Mouse (Mus musculus) heart, embryonic 13.5 days (tissue): ENCODE measurements around the gene Nfrkb. TPM values are rescaled to one million over a fixed set of nuclear protein-coding genes. Genes with fewer than 3 reads are reported as not detected.

ENCODE experiments used
- ATAC-seq: fragments of 200-750 bp; cut with Nextera tagmentation; 2 replicates; pipeline ENCODE4 v1.8.0; 2017; ENCODE audit warnings: moderate TSS enrichment; ENCODE audit not compliant: insufficient number of reproducible peaks, low FRiP score, low TSS enrichment; ENCODE audit errors: extremely low read depth
- H3K27ac ChIP-seq: fragments of 300-500 bp; sonication (generic); replicated peaks from 2 replicates; pipeline ENCODE4 v1.5.1; 2015; ENCODE audit warnings: moderate library complexity, mild to moderate bottlenecking, inconsistent platforms
- H3K27me3 ChIP-seq: fragments of 300-500 bp; sonication (generic); replicated peaks from 2 replicates; pipeline ENCODE4 v1.6.1; 2015; ENCODE audit warnings: mild to moderate bottlenecking, inconsistent platforms
- H3K36me3 ChIP-seq: fragments of 300-500 bp; sonication (generic); 2 replicates; pipeline ENCODE4 v1.6.1; 2015; ENCODE audit warnings: mild to moderate bottlenecking, inconsistent platforms
- H3K4me1 ChIP-seq: fragments of 300-500 bp; sonication (generic); 2 replicates; pipeline ENCODE4 v1.6.1; 2015; ENCODE audit warnings: inconsistent platforms
- H3K4me2 ChIP-seq: fragments of 300-500 bp; sonication (generic); 2 replicates; pipeline ENCODE4 v1.6.1; 2015; ENCODE audit warnings: inconsistent platforms, mild to moderate bottlenecking, moderate library complexity
- H3K4me3 ChIP-seq: fragments of 300-500 bp; sonication (generic); 2 replicates; pipeline ENCODE4 v1.5.1; 2015; ENCODE audit warnings: moderate library complexity, mild to moderate bottlenecking, inconsistent platforms
- H3K9ac ChIP-seq: fragments of 300-500 bp; sonication (generic); 2 replicates; pipeline ENCODE4 v1.6.1; 2015; ENCODE audit warnings: inconsistent platforms, mild to moderate bottlenecking, moderate library complexity
- H3K9me3 ChIP-seq: fragments of 300-500 bp; sonication (generic); 2 replicates; pipeline ENCODE4 v1.6.1; 2016; ENCODE audit warnings: inconsistent platforms
- WGBS: fragments of 180-500 bp; shearing (Covaris S2); methylation state at CpG from one replicate; pipeline ENCODE4 v1.1.7; 2015; ENCODE audit warnings: mixed read lengths; 5-methylcytosine and 5-hydroxymethylcytosine counted together
- polyA plus RNA-seq: library from polyadenylated mRNA; unstranded; fragments of >200 nt; fragmentation: Nextera tagmentation; extraction: Ambion mirVana; gene quantifications from 2 replicates; pipeline ENCODE4 v1.2.1, GENCODE M21; 2015

Nfrkb gene
- polyA plus RNA-seq, 1 experiment from 2014 or later: 12.3 TPM

GRCm38 (mm10) chr9:31428971-31429370, 43.0 kb downstream of the Nfrkb start:
- H3K4me3 ChIP-seq: no peak overlapping the region
- 80% methylated on average over 7 of the region's 7 CpGs for WGBS
- H3K4me1 ChIP-seq: no peaks in the 10 kb centered on the region
- ATAC-seq: no peak
- no peak overlapping the region for H3K4me2 ChIP-seq
- H3K9ac ChIP-seq: no peak overlapping the region
- no peaks in the 10 kb centered on the region for H3K27me3 ChIP-seq
- H3K36me3 ChIP-seq: peaks cover 12% of the 10 kb centered on the region; the same call in 1 of the 2 replicates
- no peak overlapping the region for H3K27ac ChIP-seq
- no peaks in the 10 kb centered on the region for H3K9me3 ChIP-seq

DNA sequence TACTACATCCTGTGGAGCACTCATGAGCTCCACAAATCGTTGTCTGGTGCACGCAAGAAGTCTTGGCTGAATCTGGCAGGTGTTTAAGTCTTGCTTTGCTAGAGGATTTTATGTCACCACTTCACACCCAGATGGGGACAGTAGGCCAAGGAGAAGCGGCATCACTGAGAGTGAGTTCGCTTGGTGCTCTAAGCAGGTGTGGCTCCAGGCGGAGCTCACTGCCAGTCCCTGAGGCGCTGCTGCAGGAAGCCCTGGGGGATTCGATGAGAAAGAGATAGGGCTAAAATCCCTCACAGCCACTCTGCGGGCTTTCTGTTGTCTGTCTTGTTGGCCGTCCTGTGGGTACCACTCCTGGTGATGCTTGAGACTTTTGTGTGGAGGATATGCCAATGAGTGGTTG, 44.0 kb downstream of the Nfrkb start:
- ATAC-seq: no peak
- H3K27ac ChIP-seq: no peak overlapping the region
- H3K27me3 ChIP-seq: no peaks in the 10 kb centered on the region
- no peak overlapping the region for H3K9ac ChIP-seq
- H3K36me3 ChIP-seq: peaks cover 6% of the 10 kb centered on the region; the same call in 1 of the 2 replicates
- no peak overlapping the region for H3K4me2 ChIP-seq
- no peaks in the 10 kb centered on the region for H3K4me1 ChIP-seq
- H3K9me3 ChIP-seq: no peaks in the 10 kb centered on the region
- WGBS: 61% methylated on average over 9 of the region's 9 CpGs
- no peak overlapping the region for H3K4me3 ChIP-seq

- 72% methylated on average over 5 of the region's 5 CpGs for WGBS
- H3K36me3 ChIP-seq: no peaks in the 10 kb centered on the region
- no peak for ATAC-seq
Observed at GRCm38 (mm10) chr9:31431751-31432150, 45.8 kb downstream of the Nfrkb start.

DNA sequence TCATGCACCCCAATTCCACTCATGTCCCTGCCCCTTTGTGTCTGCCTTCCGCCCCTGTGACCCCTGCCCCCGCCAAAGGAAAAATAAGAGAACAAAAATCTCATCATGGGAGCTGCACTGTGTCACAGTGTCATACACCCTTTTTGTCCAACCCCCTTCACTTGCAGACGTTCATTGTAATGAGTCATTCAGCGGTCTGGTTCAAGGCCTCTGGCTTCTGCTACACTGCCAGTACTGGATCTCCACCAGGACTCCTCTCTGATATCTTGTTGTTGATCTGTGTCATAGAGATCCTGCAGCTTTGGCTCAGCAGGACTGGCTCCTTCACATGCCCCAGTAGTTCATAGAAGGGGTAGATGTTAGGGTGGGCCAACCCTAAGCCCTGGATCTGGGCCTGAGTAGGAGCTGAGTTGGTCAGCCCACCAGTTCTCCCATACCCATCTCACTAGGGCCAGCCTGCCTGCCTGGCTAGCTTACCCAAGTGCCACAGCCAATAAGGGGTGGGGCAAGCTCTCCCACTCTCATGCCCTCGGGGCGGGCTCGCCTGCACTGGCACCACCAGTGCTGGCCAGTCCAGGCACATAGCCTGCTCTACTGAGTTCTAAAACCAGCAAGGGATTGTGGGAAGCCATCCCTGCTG, 46.5 kb downstream of the Nfrkb start:
- H3K9ac ChIP-seq: no peak overlapping the region
- no peak for ATAC-seq
- no peak overlapping the region for H3K4me2 ChIP-seq
- 62% methylated on average over 7 of the region's 7 CpGs for WGBS
- no peaks in the 10 kb centered on the region for H3K9me3 ChIP-seq
- no peak overlapping the region for H3K4me3 ChIP-seq
- H3K27me3 ChIP-seq: no peaks in the 10 kb centered on the region
- no peaks in the 10 kb centered on the region for H3K4me1 ChIP-seq
- no peak overlapping the region for H3K27ac ChIP-seq
- no peaks in the 10 kb centered on the region for H3K36me3 ChIP-seq

More at GRCm38 (mm10) chr9:31431751-31432150, 45.8 kb downstream of the Nfrkb start:
- no peak overlapping the region for H3K9ac ChIP-seq
- H3K4me1 ChIP-seq: no peaks in the 10 kb centered on the region
- no peak overlapping the region for H3K4me3 ChIP-seq
- no peak overlapping the region for H3K27ac ChIP-seq
- H3K9me3 ChIP-seq: no peaks in the 10 kb centered on the region
- no peaks in the 10 kb centered on the region for H3K27me3 ChIP-seq
- H3K4me2 ChIP-seq: no peak overlapping the region

GRCm38 (mm10) chr9:31433431-31433830, 47.4 kb downstream of the Nfrkb start:
- Histone ChIP-seq H3K4me2 (no peak overlapping the region), H3K9ac (no peak overlapping the region), H3K27ac (no peak overlapping the region), H3K4me3 (no peak overlapping the region), H3K4me1 (no peaks in the 10 kb centered on the region), H3K27me3 (no peaks in the 10 kb centered on the region), H3K36me3 (no peaks in the 10 kb centered on the region), H3K9me3 (no peaks in the 10 kb centered on the region)
- no peak for ATAC-seq
- 73% methylated on average over 3 of the region's 3 CpGs for WGBS

DNA sequence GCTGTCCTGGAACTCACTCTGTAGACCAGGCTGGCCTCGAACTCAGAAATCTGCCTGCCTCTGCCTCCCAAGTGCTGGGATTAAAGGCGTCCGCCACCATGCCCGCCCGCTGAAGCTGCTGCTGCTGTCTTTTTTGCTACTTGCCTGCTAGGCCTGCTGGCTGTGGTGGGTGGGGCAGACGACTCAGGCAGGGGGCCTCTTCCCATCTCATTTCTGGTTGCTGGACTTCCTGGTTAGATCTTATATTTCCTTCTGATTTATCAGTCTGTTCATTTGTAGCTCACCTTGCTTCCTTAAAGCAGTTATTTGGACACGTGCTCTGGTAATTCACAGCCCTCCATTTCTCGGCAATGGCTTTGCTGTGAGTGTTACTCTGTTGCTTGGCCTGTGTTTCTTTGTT, 49.4 kb downstream of the Nfrkb start:
- Histone ChIP-seq H3K4me2 (no peak overlapping the region), H3K27me3 (no peaks in the 10 kb centered on the region), H3K27ac (no peak overlapping the region), H3K36me3 (no peaks in the 10 kb centered on the region), H3K4me1 (no peaks in the 10 kb centered on the region), H3K9ac (no peak overlapping the region), H3K4me3 (no peak overlapping the region), H3K9me3 (no peaks in the 10 kb centered on the region)
- no peak for ATAC-seq
- 76% methylated on average over 8 of the region's 8 CpGs for WGBS

- Histone ChIP-seq H3K4me1 (no peaks in the 10 kb centered on the region), H3K27me3 (no peaks in the 10 kb centered on the region), H3K9ac (no peak overlapping the region), H3K4me2 (no peak overlapping the region), H3K27ac (no peak overlapping the region), H3K9me3 (no peaks in the 10 kb centered on the region), H3K4me3 (no peak overlapping the region), H3K36me3 (no peaks in the 10 kb centered on the region)
- no peak for ATAC-seq
- WGBS: 77% methylated on average over 7 of the region's 7 CpGs
Observed at GRCm38 (mm10) chr9:31437861-31438260, 51.9 kb downstream of the Nfrkb start.

- WGBS: 36% methylated on average over 5 of the region's 5 CpGs
- Histone ChIP-seq H3K27ac (no peak overlapping the region), H3K4me3 (no peak overlapping the region), H3K9me3 (no peaks in the 10 kb centered on the region), H3K9ac (no peak overlapping the region), H3K27me3 (no peaks in the 10 kb centered on the region), H3K4me1 (no peaks in the 10 kb centered on the region), H3K36me3 (no peaks in the 10 kb centered on the region), H3K4me2 (no peak overlapping the region)
- ATAC-seq: no peak
Observed at GRCm38 (mm10) chr9:31438834-31439233, 52.8 kb downstream of the Nfrkb start.

DNA sequence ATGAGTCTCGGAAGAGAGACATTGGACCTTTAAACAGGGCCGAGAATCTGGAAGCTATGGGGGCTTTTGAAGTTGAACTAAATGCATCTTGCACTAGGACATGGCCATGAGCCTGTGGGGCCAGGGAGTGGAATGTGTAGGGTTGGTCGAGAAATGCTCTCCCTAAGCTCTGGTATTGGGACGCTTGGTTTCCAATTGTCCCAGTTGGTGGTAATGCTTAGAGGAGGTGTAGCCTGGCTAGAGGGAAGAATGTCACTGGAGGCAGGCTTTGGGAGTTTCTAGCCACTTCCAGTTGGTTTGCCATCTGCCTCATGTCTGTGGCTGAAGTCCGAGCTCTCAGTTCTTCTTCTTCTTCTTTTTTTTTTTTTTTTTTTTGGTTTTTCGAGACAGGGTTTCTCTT, 53.3 kb downstream of the Nfrkb start:
- Histone ChIP-seq H3K4me2 (no peak overlapping the region), H3K4me1 (no peaks in the 10 kb centered on the region), H3K27ac (no peak overlapping the region), H3K4me3 (no peak overlapping the region), H3K36me3 (no peaks in the 10 kb centered on the region), H3K9me3 (no peaks in the 10 kb centered on the region), H3K27me3 (no peaks in the 10 kb centered on the region), H3K9ac (no peak overlapping the region)
- ATAC-seq: no peak
- 71% methylated on average over 6 of the region's 6 CpGs for whole genome bisulfite sequencing

- Histone ChIP-seq H3K4me1 (no peaks in the 10 kb centered on the region), H3K4me3 (no peak overlapping the region), H3K27me3 (no peaks in the 10 kb centered on the region), H3K4me2 (no peak overlapping the region), H3K9me3 (no peaks in the 10 kb centered on the region), H3K27ac (no peak overlapping the region), H3K36me3 (no peaks in the 10 kb centered on the region), H3K9ac (no peak overlapping the region)
- ATAC-seq: no peak
- 86% methylated on average over 5 of the region's 5 CpGs for WGBS
Observed at GRCm38 (mm10) chr9:31440366-31440765, 54.4 kb downstream of the Nfrkb start.

DNA sequence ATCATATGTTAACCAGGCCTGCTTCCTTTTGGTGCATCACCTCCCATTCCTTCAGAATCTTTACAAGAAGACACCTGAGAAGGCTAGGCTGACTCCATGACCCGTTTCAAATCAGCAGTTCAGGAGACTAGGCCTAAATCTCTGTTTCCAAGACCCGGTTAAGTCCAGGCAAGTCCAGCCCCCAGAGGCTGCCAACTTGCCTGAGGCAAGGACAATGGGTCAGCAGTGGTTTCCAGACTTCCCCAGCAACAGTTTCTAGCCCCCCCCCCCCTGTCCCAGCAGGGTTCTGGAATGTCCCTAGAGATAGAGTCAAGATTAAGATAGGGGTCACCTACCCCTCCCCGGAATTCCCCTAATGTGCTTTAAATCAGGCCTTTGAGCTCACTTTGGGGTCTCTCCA, 55.5 kb downstream of the Nfrkb start:
- WGBS: 77% methylated on average over 3 of the region's 3 CpGs
- Histone ChIP-seq H3K27ac (no peak overlapping the region), H3K4me1 (no peaks in the 10 kb centered on the region), H3K4me3 (no peak overlapping the region), H3K36me3 (no peaks in the 10 kb centered on the region), H3K9ac (no peak overlapping the region), H3K27me3 (no peaks in the 10 kb centered on the region), H3K9me3 (no peaks in the 10 kb centered on the region), H3K4me2 (no peak overlapping the region)
- ATAC-seq: no peak

- H3K4me2 ChIP-seq: no peak overlapping the region
- no peak overlapping the region for H3K9ac ChIP-seq
- no peaks in the 10 kb centered on the region for H3K27me3 ChIP-seq
- H3K4me1 ChIP-seq: no peaks in the 10 kb centered on the region
- H3K27ac ChIP-seq: no peak overlapping the region
- ATAC-seq: no peak
- no peaks in the 10 kb centered on the region for H3K36me3 ChIP-seq
- no peaks in the 10 kb centered on the region for H3K9me3 ChIP-seq
- no peak overlapping the region for H3K4me3 ChIP-seq
- whole genome bisulfite sequencing: 55% methylated on average over 8 of the region's 8 CpGs
Observed at GRCm38 (mm10) chr9:31444236-31444635, 58.2 kb downstream of the Nfrkb start.
